Mouse (Mus musculus): Measurements from ENCODE around the gene Rps11. TPM values are rescaled to one million over a fixed set of nuclear protein-coding genes. Genes with fewer than 3 reads are reported as not detected.
A peak's percentile ranks its signal among the peaks of the same experiment; 100 is the strongest.

The Rps11 gene
- polyA plus RNA-seq, 1 experiment = 2,753 TPM

- Histone ChIP-seq H3K4me3 (ENCODE audit: low read depth, low read length) (peak overlapping the region; percentile 96), H3K36me3 (ENCODE audit: control insufficient read depth, insufficient read depth, low read length, poor library complexity, severe bottlenecking) (peaks cover 66% of the 10 kb centered on the region), H3K4me1 (ENCODE audit: control insufficient read depth, insufficient read depth, low read length) (peaks cover 2% of the 10 kb centered on the region), H3K9ac (ENCODE audit: low read depth, poor library complexity, severe bottlenecking) (peak overlapping the region; percentile 99), H3K27ac (ENCODE audit: insufficient read depth, low read length) (peak overlapping the region; percentile 96), H3K9me3 (replicated peaks; ENCODE audit: control insufficient read depth, insufficient read depth, low read length, poor library complexity, severe bottlenecking) (no peaks in the 10 kb centered on the region), H3K27me3 (ENCODE audit: control insufficient read depth, insufficient read depth, low read length, poor library complexity, severe bottlenecking) (no peaks in the 10 kb centered on the region)
- TF ChIP-seq POLR2A (IDR thresholded peaks at IDR 0.05; ENCODE audit: insufficient read depth, low read length) (peak; percentile 42), EP300 (IDR thresholded peaks at IDR 0.05; ENCODE audit: insufficient read depth, low read depth, low read length) (no peak)
These were observed 933 bp upstream of the Rps11 start for GRCm38 (mm10) chr7:45125144-45125600.

GRCm38 (mm10) chr7:45123186-45123570 is 1.1 kb downstream of the Rps11 start:
- Histone ChIP-seq H3K4me1 (ENCODE audit: control insufficient read depth, insufficient read depth, low read length) (peaks cover 2% of the 10 kb centered on the region), H3K9me3 (replicated peaks; ENCODE audit: control insufficient read depth, insufficient read depth, low read length, poor library complexity, severe bottlenecking) (no peaks in the 10 kb centered on the region), H3K36me3 (ENCODE audit: control insufficient read depth, insufficient read depth, low read length, poor library complexity, severe bottlenecking) (peaks cover 69% of the 10 kb centered on the region)

GRCm38 (mm10) chr7:45122561-45123185 is 1.6 kb downstream of the Rps11 start:
- Histone ChIP-seq H3K4me1 (ENCODE audit: control insufficient read depth, insufficient read depth, low read length) (peaks cover 2% of the 10 kb centered on the region), H3K27ac (ENCODE audit: insufficient read depth, low read length) (peak overlapping the region; percentile 78), H3K36me3 (ENCODE audit: control insufficient read depth, insufficient read depth, low read length, poor library complexity, severe bottlenecking) (peaks cover 64% of the 10 kb centered on the region), H3K4me3 (ENCODE audit: low read depth, low read length) (peak overlapping the region; percentile 91), H3K27me3 (ENCODE audit: control insufficient read depth, insufficient read depth, low read length, poor library complexity, severe bottlenecking) (no peaks in the 10 kb centered on the region), H3K9me3 (replicated peaks; ENCODE audit: control insufficient read depth, insufficient read depth, low read length, poor library complexity, severe bottlenecking) (no peaks in the 10 kb centered on the region), H3K9ac (ENCODE audit: low read depth, poor library complexity, severe bottlenecking) (peak overlapping the region; percentile 90)
- TF ChIP-seq EP300 (IDR thresholded peaks at IDR 0.05; ENCODE audit: insufficient read depth, low read depth, low read length) (no peak), CTCF (IDR thresholded peaks at IDR 0.05; ENCODE audit: low read depth, low read length) (no peak), POLR2A (IDR thresholded peaks at IDR 0.05; ENCODE audit: insufficient read depth, low read length) (no peak)

More at GRCm38 (mm10) chr7:45123186-45123570, 1.1 kb downstream of the Rps11 start:
- peak overlapping the region; percentile 90 for H3K9ac ChIP-seq (ENCODE audit: low read depth, poor library complexity, severe bottlenecking)
- H3K4me3 ChIP-seq (ENCODE audit: low read depth, low read length) = peak overlapping the region; percentile 91
- H3K27ac ChIP-seq (ENCODE audit: insufficient read depth, low read length) = peak overlapping the region; percentile 78
- TF ChIP-seq CTCF (IDR thresholded peaks at IDR 0.05; ENCODE audit: low read depth, low read length) (no peak), EP300 (IDR thresholded peaks at IDR 0.05; ENCODE audit: insufficient read depth, low read depth, low read length) (no peak)
- no peaks in the 10 kb centered on the region for H3K27me3 ChIP-seq (ENCODE audit: control insufficient read depth, insufficient read depth, low read length, poor library complexity, severe bottlenecking)

GRCm38 (mm10) chr7:45121966-45122365 is 2.3 kb downstream of the Rps11 start:
- Histone ChIP-seq H3K4me1 (ENCODE audit: control insufficient read depth, insufficient read depth, low read length) (peaks cover 2% of the 10 kb centered on the region), H3K4me3 (ENCODE audit: low read depth, low read length) (0 out of 2 replicates have a peak overlapping the region, but pooled peaks have one; percentile 4), H3K36me3 (ENCODE audit: control insufficient read depth, insufficient read depth, low read length, poor library complexity, severe bottlenecking) (peaks cover 57% of the 10 kb centered on the region), H3K27me3 (ENCODE audit: control insufficient read depth, insufficient read depth, low read length, poor library complexity, severe bottlenecking) (no peaks in the 10 kb centered on the region), H3K9me3 (replicated peaks; ENCODE audit: control insufficient read depth, insufficient read depth, low read length, poor library complexity, severe bottlenecking) (no peaks in the 10 kb centered on the region), H3K9ac (ENCODE audit: low read depth, poor library complexity, severe bottlenecking) (peak overlapping the region; percentile 90; the same call in 1 of the 2 replicates), H3K27ac (ENCODE audit: insufficient read depth, low read length) (peak overlapping the region; percentile 52)
- TF ChIP-seq POLR2A (IDR thresholded peaks at IDR 0.05; ENCODE audit: insufficient read depth, low read length) = no peak

GRCm38 (mm10) chr7:45121404-45121803 is 2.8 kb downstream of the Rps11 start:
- H3K27me3 ChIP-seq (ENCODE audit: control insufficient read depth, insufficient read depth, low read length, poor library complexity, severe bottlenecking) = no peaks in the 10 kb centered on the region
- no peaks in the 10 kb centered on the region for H3K9me3 ChIP-seq (replicated peaks; ENCODE audit: control insufficient read depth, insufficient read depth, low read length, poor library complexity, severe bottlenecking)
- H3K36me3 ChIP-seq (ENCODE audit: control insufficient read depth, insufficient read depth, low read length, poor library complexity, severe bottlenecking) = peaks cover 51% of the 10 kb centered on the region
- peaks cover 2% of the 10 kb centered on the region for H3K4me1 ChIP-seq (ENCODE audit: control insufficient read depth, insufficient read depth, low read length)
- peak overlapping the region; percentile 90; the same call in 1 of the 2 replicates for H3K9ac ChIP-seq (ENCODE audit: low read depth, poor library complexity, severe bottlenecking)
- TF ChIP-seq EP300 (IDR thresholded peaks at IDR 0.05; ENCODE audit: insufficient read depth, low read depth, low read length) (peak; percentile 57; the same call in 1 of the 2 replicates), CTCF (IDR thresholded peaks at IDR 0.05; ENCODE audit: low read depth, low read length) (no peak), POLR2A (IDR thresholded peaks at IDR 0.05; ENCODE audit: insufficient read depth, low read length) (no peak)
- 0 out of 2 replicates have a peak overlapping the region, but pooled peaks have one; percentile 4 for H3K4me3 ChIP-seq (ENCODE audit: low read depth, low read length)
- peak overlapping the region; percentile 52 for H3K27ac ChIP-seq (ENCODE audit: insufficient read depth, low read length)
